Mouse (Mus musculus) neural tube, embryonic 13.5 days (tissue): ENCODE results near the gene P4htm. TPM values are rescaled to one million over a fixed set of nuclear protein-coding genes. Genes with fewer than 3 reads are reported as not detected.

Experiments used
- microRNA counts: library from miRNA; unstranded; fragments of <30 nt; microRNA quantifications from one replicate; lab custom pipeline; 2016
- microRNA-seq: library from miRNA; unstranded; fragments of <30 nt; microRNA quantifications from one replicate; pipeline ENCODE4, GENCODE M21; 2016
- polyA plus RNA-seq: library from polyadenylated mRNA; unstranded; fragments of >200 nt; fragmentation: Nextera tagmentation; extraction: Ambion mirVana; gene quantifications from 2 replicates; pipeline ENCODE4 v1.2.1, GENCODE M21; 2015

P4htm gene
- polyA plus RNA-seq, 1 experiment from 2014 or later, result 30.7 TPM

MicroRNA genes within 50 kb of the gene (microRNA counts, 519-probe panel; counts per million panel counts)
- 3,590 counts per million, percentile 51 among the panel's probes with 10 or more counts for microRNA mmu-miR-191 (lab: Ali Mortazavi, UCI)
- 3,088 counts per million, percentile 36 among the panel's probes with 10 or more counts for microRNA mmu-miR-425 (lab: Ali Mortazavi, UCI)

Small RNA genes lying within 50 kb of the gene (microRNA-seq; reads per million reads assigned to microRNA genes)
- gene Gm24083 (not detected), gene Mir191 (not detected), gene Mir425 (863 reads per million, percentile 80 among the genes with 10 or more reads in this experiment)

Other genes with a start within 250 kb of the P4htm start
- gene Usp4, start 249.8 kb downstream of the P4htm start, polyA plus RNA-seq, result 121 and 129 TPM in 2 replicates
- gene 1700102P08Rik, start 204.9 kb downstream of the P4htm start, polyA plus RNA-seq, result 2.2 TPM in 2 replicates
- gene Ccdc36, start 169.2 kb downstream of the P4htm start, polyA plus RNA-seq, result 0.74 and 1.4 TPM in 2 replicates
- gene BC048562, start 161.2 kb downstream of the P4htm start, polyA plus RNA-seq, result not detected in 2 replicates
- gene Ccdc71, start 137.1 kb downstream of the P4htm start, polyA plus RNA-seq, result 55.3 and 57.0 TPM in 2 replicates
- gene Klhdc8b, start 136.1 kb downstream of the P4htm start, polyA plus RNA-seq, result 68.4 and 86.4 TPM in 2 replicates
- 20.9 and 21.6 TPM in 2 replicates for gene Lamb2, start 117.9 kb downstream of the P4htm start, polyA plus RNA-seq
- 68.3 and 80.2 TPM in 2 replicates for gene Usp19, start 107.1 kb downstream of the P4htm start, polyA plus RNA-seq
- gene Qars, start 90.0 kb downstream of the P4htm start, polyA plus RNA-seq, result 69.1 and 80.0 TPM in 2 replicates
- 134 TPM in 2 replicates for gene Qrich1, start 80.9 kb downstream of the P4htm start, polyA plus RNA-seq
- gene Impdh2, start 37.4 kb downstream of the P4htm start, polyA plus RNA-seq, result 109 and 112 TPM in 2 replicates
- 68.0 and 80.2 TPM in 2 replicates for gene Ndufaf3, start 30.2 kb downstream of the P4htm start, polyA plus RNA-seq
- gene Dalrd3, start 27.8 kb downstream of the P4htm start, polyA plus RNA-seq, result 267 and 294 TPM in 2 replicates
- 254 and 259 TPM in 2 replicates for gene Wdr6, start 18.9 kb downstream of the P4htm start, polyA plus RNA-seq
- gene Arih2, start 51.7 kb upstream of the P4htm start, polyA plus RNA-seq, result 47.0 and 53.4 TPM in 2 replicates
- gene Slc25a20, start 64.4 kb upstream of the P4htm start, polyA plus RNA-seq, result 46.2 and 46.5 TPM in 2 replicates
- gene Prkar2a, start 91.6 kb upstream of the P4htm start, polyA plus RNA-seq, result 56.1 and 57.6 TPM in 2 replicates
- 183 and 204 TPM in 2 replicates for gene Ip6k2, start 186.1 kb upstream of the P4htm start, polyA plus RNA-seq
- 20.7 and 23.9 TPM in 2 replicates for gene Nckipsd, start 210.7 kb upstream of the P4htm start, polyA plus RNA-seq
- 12.1 and 12.2 TPM in 2 replicates for gene Celsr3, start 228.7 kb upstream of the P4htm start, polyA plus RNA-seq